Mouse (Mus musculus) lung, postnatal 10 days (tissue): ENCODE data around the gene Plvap.

Experiments used
- DNase-seq: peaks from one replicate; pipeline ENCODE4 v3.0.0; 2021

Gene Plvap

DNA sequence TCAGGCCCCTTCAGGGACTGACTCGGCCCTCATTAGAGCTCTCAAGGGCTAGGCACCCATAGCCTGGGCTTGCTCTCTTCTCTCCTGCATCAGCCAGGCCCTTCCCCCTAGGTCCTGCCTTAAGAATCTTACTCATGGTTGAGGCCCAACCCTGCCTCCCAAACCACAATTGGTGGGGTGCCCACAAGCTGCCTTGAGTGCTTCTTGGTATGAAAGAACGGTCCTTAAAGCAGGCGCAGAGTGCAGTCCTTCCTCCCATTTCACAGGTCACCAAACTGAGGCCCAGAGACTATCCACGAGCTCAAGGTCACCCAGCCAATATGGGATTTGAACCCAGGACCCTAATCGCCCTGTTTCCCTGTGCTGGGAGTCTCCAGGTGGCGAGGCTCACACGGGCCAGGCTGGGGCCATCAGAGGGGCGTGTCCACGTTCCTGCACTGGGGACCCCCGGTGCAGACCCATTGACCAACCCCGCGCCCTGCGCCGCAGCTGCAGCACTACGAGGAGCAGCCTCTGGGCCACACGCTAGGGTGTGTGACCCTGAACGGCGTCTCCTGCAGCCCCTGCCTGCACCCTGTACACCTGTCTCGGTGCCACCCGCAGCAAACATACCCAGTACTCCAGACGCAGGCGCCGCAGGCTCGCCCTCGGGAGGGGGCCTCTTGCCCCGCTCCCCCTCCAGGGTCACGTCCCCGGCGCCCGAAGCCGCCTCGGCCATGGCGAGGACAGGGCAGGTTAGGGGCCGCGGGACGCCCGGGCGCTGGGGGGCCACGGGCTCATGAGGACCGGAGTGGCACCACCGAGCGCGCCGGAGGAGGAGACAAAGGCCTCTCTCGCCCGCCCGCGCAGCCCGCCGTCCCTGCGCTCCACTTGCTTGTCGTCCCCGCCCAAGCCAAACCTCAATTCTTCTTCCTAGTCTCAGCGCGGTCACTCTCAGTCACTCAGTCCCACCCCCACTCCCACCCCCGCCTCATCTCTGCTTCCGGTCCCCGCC lies 26.1 kb downstream of the Plvap start, which contains the start of gene Ano8:
Ano8 (minus strand) TSS at position 822 of the 994 bp plus-strand sequence.
- peak; percentile 92 for DNase-seq

DNA sequence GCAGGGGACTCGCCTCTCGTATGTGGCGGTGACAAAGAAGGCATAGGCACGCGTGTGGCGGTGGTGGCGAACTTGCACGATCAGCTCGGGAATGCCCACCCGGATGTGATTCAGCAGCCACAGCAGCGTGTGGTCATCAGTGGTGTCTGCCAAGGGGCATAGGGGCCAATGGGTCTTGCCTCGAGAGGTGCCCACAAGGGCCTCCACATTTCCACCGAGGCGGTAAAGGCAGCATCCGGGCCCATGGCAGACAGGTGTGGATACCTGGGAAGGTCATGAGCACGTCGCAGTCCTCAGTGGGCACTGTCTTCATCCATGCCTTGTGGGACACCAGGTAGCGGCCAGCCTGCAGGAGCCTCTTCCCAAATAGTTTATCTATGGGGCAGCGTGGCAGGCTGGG lies 26.8 kb downstream of the Plvap start:
- no peak for DNase-seq

DNA sequence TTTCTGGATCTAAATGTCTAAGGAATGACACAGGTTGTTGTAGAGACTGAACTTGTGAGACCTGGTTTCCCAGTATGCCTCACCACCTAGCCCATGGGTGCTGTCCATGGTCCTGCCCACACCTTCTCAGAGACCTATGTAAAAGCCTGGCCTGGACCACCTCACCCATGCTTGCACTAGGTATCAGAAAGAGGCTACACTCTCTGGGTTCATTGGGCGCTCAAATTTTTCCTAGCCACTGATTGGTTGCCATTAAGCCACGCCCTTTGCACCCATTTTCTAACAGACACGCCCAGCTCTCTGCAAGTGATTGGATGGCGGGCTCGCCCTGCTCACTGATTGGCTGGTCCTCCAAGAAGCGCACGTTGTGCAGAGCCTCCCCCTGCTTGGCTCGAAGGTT lies 27.6 kb downstream of the Plvap start:
- DNase-seq, result peak; percentile 53

DNA sequence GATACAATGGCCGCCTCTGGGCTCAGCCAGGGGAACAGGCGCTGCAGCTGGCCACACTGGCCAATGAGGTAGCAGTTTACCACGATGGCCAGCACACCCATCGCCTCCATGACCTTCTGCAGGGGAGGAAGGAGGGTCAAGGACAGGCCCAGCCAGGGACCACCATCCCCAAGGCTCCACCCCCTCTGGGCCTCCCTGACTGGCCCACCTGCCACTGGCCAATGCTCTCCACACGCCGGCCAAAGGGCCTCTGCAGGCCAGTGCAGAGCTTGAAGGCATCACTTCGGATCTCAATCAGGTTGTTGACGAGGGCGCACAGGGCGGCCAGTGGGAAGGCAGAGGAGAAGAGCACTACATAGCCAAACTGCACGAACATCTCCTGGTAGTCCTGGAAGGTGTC lies 32.6 kb downstream of the Plvap start:
- no peak for DNase-seq

DNA sequence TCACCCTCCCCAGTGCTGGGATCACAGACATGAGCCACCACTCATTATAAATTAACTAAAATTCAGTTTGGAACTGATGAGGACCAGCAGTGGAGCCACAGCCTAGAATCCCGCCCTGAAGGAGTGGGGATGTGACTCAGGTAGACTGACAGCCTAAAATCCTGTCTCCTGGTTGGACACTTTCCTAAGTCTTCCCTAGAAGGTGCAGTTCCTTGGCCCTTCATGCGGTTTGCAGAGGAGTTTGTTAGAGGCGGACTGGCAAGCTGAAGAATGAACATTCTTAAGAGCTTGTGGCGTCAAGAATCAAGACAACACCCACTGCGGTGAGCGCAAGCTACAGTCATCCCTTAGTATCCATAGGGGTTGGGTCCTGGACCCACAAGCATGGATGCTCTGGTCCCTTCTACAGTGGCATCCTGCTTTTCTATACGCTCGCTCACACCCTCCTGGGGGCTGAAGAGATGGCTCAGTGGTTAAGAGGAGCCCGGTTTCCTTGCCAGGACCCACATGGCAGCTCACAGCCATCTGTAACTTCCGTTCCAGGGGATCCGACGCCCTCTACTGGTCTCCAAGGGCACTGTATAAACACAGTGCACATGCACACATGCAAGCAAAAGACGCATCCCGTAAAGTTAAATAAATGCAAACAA lies 34.2 kb downstream of the Plvap start:
- DNase-seq, result no peak

DNA sequence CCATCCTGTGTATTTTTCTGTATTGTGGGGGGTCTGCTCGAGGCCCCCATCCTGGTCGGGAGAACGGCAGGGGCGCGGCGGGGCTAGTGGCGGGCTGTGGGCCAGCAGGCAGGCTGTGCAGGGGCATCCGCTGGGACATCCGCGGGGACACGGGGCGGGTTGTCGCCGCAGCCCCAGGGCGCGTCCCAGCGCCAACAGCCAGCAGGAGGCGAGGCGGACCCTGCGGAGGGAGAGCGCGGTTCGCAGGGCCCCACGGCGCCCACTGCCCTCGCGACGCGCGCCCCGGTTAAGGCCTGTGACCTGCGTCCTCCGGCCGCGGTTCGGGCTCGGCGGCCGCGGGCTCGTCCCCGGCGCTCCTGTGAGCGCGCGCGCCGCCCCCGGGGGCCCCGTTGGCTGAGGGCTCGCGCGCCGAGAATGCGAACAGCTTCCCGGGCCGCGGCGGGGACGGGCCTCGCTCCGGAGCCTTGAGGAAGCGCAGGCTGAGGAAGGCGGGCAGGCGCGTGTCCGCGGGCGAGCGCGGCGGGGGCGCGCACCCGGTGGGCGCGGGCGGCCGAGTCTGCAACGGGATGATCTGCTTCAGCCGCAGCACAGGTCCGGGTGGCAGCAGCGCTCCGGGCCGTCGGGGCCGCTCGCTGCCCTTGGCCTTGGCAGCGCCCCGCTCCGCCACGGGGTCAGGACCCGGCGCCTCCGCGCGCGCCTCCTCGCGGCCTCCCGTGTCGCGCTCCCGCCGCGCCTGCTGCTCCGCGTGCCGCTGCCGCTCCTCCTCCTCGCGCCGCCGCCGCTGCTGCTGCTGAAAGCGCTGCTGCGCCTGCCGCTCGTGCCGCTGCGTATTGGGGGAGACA lies 35.2 kb downstream of the Plvap start:
- peak; percentile 87 for DNase-seq

DNA sequence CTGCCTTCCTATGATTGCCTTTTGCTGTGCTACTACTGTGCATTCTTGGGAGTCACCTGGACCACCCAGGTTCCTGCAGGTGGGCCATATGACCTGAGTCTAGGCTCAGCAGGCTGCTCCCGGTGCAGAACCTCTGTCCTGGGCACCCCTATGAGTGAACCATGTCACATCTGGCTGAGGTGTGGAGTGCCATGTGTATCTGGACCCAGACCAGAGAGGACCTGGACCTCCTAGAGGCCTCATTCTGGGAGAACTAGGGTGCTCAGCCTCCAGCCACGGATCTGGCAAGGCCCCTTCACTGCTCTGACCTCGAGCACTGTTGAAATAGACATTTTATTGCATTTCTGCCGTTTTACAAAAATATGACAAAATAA lies 35.9 kb downstream of the Plvap start:
- DNase-seq, result no peak

DNA sequence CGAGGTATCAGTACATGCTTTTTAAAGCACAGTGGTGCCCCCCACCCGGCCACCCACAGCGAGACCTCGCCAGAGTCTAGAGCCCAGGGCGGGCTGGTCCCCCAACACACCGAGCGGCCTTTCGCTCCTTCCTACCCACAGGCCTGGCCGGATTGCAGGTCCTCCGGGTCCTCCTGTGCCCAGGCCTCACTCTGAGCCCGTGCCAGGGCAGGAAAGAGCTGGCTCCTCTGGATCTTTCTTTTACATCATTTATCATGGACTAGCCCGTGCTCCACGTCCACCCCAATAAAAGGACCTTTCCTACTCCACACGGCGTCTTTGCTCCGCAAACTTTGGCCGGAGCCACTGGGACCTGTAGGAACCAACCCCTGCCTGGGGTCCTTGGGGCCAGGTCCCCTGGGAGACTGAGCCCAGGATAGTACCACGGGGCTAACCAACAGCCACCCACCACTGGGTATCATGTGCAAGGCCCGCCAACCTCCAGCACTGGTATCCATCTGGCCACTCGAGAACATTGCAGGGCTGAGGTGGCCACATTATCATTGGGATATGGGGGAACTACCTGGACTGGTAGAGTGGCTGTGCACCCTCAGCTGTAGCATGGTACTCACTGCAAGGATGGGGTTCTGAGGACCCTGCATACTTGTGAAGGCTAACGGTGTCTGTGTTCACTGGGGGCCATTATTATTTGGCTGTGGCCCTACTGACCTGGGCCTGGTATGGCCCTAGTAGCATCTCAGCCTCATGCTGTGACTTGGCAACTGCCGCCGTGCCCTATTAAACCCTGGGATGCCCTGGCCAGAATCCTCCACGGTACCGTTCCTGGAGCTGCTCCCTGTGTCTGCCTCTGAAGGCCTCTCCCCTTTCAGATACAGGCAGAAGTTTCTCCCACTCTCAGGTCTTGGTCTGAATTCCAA lies 36.5 kb downstream of the Plvap start:
- DNase-seq, result no peak

DNA sequence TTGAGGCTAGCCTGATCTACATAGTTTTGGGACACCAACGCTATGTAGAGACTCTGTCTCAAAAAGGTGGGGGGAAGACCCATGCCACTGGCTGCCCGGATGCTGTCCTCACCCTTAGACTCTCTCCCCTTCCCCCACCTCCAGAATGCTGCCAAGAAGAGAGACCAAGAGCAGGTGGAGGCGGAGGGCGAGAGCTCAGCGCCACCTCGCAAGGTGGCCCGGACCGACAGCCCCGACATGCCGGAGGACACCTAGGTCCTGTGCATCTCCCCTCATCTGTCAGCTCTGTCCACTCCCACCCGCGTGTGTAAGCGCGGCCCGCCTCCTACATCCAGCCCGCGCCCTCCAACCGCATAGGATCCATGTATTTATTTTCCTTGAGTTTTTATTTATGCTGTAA lies 37.2 kb downstream of the Plvap start:
- no peak for DNase-seq

DNA sequence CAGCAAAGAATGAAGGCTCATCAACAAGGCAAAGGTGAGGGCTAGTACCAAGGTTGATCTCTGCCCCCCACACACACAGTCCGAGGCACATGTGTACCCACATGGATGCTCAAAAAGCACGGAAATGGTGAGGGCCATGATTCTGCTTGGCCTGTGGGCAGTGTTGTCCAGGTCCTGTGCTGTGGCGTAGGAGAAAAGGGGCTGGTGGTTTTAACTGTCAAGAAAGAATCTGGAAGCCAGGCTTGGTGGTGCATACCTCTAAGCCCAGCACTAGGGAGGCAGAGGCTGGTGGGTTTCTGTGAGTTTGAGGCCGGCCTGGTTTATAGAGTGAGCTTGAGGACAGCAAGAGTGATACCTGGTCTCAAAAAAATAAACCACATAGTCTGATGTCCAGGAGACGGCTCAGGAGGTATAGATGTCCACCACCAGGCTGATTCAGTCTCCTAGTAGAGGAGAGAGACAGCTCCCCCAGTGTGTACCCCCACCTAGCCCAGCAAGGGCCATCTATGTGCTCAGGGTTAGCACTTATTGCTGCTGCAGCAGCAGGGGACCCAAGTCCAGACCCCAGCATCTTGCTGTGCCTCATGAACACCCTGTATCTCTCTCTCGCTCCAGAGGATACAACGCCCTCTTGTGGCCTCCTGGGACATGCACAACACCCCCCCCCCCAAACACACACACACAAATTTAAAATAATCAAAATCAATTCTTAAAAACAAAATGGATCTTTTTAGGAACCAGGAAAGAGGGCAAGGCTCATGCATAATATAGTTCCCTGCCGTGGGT lies 38.8 kb downstream of the Plvap start:
- no peak for DNase-seq

DNA sequence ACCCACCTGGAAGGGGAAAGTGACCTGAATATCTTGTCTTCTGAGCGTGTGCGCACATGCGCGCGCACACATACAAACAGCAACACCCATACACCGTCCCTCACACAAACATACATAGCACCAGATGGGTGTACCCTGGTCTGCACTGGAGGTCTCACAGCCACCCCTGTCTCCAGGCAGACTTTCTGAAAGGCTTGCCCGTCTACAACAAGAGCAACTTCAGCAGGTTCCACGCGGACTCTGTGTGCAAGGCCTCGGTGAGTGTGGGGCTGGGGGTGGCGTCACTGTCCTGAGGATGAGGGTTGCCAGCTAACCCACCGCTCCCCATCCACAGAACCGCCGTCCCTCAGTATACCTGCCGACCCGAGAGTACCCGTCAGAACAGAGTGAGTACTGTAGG lies 39.7 kb downstream of the Plvap start:
- no peak for DNase-seq

DNA sequence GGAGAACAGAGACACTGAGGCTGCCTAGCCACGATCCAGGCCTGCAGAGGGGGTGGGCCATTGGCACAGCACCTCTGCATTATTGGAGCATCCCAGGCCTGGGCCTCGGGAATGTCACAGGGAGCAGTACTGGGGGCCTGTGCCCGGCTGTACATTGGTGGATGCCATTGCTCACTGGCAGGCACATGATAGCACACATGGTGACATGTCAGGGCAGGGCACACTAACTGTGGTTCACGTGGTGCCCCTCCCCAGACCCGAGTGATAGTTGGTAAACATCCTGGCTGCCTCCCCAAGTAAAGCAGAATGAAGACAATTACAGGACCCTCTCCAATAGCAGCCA lies 40.7 kb downstream of the Plvap start:
- DNase-seq, result no peak

DNA sequence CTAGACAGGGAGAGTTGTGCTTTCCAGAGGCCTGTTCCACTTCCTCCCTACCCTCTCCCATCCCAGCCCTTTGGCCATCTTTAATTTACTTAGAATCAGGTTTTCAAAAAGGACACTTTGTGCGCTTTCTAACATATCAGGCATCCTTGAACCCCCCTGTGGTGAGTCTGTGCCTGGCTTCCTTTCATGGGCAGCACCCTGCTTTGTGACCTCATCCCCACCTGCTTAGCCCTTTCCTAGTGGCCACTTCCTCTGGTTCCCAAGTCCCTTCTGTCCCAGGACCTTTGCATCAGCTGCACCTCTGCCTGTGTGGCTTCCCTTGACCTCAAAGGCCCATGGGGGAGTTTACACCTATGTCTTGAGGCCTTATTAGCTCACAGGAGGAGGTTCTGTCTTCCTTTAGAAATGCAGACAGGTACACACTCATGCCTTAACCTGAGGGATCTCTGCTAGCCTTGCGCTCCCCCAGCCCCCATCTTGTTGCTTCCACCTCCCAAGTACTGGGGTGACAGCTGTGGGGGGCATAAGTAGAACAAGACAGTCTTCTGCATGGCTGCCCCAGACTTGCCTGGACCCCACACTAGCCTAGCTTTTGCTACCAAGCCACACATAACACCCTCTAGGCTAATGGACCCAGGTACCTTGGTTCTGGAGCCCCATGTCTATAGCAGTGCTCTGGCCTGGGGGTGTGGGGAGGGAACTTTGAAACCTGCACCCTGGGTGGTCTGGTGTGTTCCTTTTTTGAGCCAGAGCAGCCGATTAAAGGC lies 41.2 kb downstream of the Plvap start:
- no peak for DNase-seq

DNA sequence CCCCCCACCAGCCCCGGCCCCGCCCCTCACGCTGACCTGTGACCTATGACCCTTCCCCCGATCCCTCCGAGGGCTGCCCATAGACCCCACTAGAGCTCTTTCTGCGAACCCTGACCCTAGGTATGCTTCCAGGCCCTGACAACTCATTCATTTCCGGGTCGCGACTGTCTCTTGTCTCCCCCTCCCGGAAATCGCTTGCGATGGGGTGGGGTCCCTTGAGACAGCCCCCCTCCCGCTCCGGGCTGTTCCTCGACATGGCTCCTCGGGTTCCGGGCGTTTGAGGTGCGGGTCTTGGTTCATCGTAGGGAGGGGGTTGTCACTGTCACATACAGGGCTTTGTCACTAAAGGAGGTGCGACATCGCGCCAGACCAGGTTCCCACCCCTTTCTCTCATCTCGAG lies 42.1 kb downstream of the Plvap start:
- DNase-seq, result peak; percentile 70

DNA sequence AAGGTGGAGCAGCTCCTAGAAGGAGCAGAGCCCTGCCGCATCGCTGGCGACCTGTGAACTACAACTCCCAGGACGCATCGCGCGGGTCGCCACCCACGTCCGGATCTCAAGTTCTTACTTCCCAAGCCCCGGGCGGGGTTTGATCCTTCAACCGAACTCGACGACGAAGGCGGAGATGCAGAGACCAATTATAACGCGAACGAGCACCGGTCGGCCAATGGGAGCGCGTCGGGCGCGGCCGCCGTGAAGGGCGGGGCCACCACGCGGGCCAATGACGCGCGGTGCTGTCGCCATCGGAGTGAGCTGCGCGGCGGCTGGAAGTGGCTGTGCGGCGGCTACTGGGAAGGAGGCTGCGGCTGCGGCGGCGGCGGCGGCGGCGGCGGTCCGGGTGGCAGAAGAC lies 42.6 kb downstream of the Plvap start, which contains the start of gene Dda1:
Dda1 (plus strand) TSS at position 284 of the 400 bp plus-strand sequence.
- peak; percentile 99 for DNase-seq

DNA sequence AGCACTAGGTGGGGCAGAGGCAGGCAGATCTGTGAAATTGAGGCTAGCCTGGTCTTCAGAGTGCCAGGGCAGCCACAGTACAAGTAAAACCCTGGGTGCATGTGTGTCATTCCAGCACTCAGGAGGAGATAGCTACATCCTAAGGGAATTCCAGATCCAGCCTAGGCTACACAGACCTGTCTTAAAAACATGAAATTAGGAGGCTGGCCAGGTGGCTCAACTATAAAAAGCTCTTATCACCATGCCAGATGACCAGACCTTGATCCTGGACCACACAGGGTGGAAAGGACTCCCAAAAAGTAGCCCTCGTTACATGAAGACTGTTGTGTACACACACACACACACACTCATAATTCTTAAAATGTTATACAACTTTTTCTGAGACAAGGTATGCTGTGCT lies 43.6 kb downstream of the Plvap start:
- DNase-seq, result no peak

DNA sequence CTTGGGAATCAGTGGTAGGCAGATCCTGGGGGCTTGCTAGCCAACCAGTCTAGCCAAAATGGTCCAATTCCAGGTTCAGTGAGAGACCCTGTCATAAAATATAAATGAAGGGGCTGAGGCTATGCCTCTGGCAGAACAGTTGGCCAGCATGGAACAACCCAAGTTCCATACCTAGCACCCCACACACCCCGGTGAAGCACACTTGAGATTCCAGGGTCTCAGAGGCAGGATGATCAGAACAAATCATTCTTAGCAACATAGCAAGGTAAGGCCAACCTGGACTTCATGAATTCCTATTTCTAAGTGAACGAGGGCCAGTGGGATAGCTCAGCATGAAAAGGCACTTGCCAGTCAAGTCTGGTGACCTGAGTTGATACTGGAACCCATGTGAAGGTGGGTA lies 44.4 kb downstream of the Plvap start:
- DNase-seq, result no peak

DNA sequence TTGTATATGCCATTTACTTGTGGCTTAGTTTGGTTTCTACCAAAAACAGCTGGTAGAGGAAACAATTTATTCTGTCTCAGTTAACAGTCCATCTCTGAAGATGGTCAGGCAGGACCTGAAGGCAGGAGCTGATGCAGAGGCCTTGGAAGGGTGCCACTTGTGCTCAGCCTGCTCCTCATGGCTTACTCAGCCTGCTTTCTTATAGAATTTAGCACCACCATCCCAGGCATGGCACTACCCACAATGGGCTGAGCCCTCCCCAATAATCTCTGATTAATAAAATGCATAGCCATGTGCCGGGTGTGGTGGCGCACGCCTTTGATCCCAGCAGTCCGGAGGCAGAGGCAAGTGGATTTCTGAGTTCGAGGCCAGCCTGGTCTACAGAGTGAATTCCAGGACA lies 45.4 kb downstream of the Plvap start:
- DNase-seq, result no peak

DNA sequence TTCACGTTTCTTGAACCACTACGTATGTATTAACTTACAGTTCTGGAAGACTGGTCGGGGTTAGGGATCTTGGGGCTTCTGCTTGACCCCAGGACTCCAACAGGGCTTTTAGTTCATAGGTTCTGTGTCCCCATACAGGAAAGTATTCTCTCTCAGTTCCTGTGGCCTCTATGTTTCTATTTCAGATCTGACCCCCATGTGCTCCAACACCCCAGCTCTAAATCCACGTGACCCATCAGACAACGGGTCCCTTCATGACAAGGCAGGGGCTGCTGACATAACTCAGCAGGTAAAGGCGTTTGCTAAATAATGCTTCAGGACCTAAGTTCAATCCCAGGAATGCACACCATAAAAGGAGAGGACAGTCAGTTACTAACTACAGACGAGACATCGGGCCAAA lies 45.8 kb downstream of the Plvap start:
- no peak for DNase-seq
